Mouse (Mus musculus): Measurements from ENCODE around the gene B4galt2. TPM values are rescaled to one million over a fixed set of nuclear protein-coding genes. Genes with fewer than 3 reads are reported as not detected.

The B4galt2 gene
- polyA plus RNA-seq, 1 experiment from 2014 or later, result 18.2 TPM

GRCm38 (mm10) chr4:117923450-117923849, 40.2 kb upstream of the B4galt2 start:
- Histone ChIP-seq H3K27me3 (ENCODE audit: control insufficient read depth, insufficient read depth, low read length) (peaks cover 30% of the 10 kb centered on the region), H3K27ac (replicated peaks in 1 of 2; ENCODE audit: control insufficient read depth in 1 of 2, insufficient read depth in 1 of 2, low read depth in 2 of 2, low read length in 2 of 2) (peak overlapping the region in 1 of 2 experiments; percentile 39; a peak in 1 of 4 replicates), H3K4me3 (ENCODE audit: control insufficient read depth in 1 of 2, insufficient read depth in 1 of 2, low read depth in 1 of 2, low read length in 2 of 2) (no peak overlapping the region), H3K36me3 (ENCODE audit: control insufficient read depth, insufficient read depth, low read length) (no peaks in the 10 kb centered on the region), H3K9me3 (ENCODE audit: control insufficient read depth, low read length) (no peaks in the 10 kb centered on the region), H3K4me2 (ENCODE audit: low read length) (no peak overlapping the region), H3K9ac (ENCODE audit: low read length) (no peak overlapping the region), H3K4me1 (ENCODE audit: control insufficient read depth in 2 of 2, insufficient read depth in 2 of 2, low read length in 2 of 2) (peaks cover 27 to 30% of the 10 kb centered on the region in 2 experiments)
- 4% methylated on average over 2 of the region's 2 CpGs for WGBS
- peak; percentile 37 for ATAC-seq (ENCODE audit: insufficient number of reproducible peaks, insufficient read depth, low FRiP score, low read depth)

GRCm38 (mm10) chr4:117921358-117921757, 38.1 kb upstream of the B4galt2 start:
- WGBS, result 88% methylated on average over 2 of the region's 2 CpGs
- no peak for ATAC-seq (ENCODE audit: insufficient number of reproducible peaks, insufficient read depth, low FRiP score, low read depth)
- H3K4me1 ChIP-seq (ENCODE audit: control insufficient read depth in 2 of 2, insufficient read depth in 2 of 2, low read length in 2 of 2), result peaks cover 36% of the 10 kb centered on the region in 2 experiments

GRCm38 (mm10) chr4:117918762-117919161, 35.5 kb upstream of the B4galt2 start:
- no peaks in the 10 kb centered on the region for H3K36me3 ChIP-seq (ENCODE audit: control insufficient read depth, insufficient read depth, low read length)
- no peak for ATAC-seq (ENCODE audit: insufficient number of reproducible peaks, insufficient read depth, low FRiP score, low read depth)
- peaks cover 36 to 37% of the 10 kb centered on the region in 2 experiments for H3K4me1 ChIP-seq (ENCODE audit: control insufficient read depth in 2 of 2, insufficient read depth in 2 of 2, low read length in 2 of 2)
- no peaks in the 10 kb centered on the region for H3K27me3 ChIP-seq (ENCODE audit: control insufficient read depth, insufficient read depth, low read length)
- H3K9me3 ChIP-seq (ENCODE audit: control insufficient read depth, low read length), result no peaks in the 10 kb centered on the region
- WGBS, result 57% methylated on average over 5 of the region's 5 CpGs
- peak overlapping the region; percentile 27; the same call in 1 of the 2 replicates for H3K9ac ChIP-seq (ENCODE audit: low read length)
- H3K27ac ChIP-seq (replicated peaks in 1 of 2; ENCODE audit: control insufficient read depth in 1 of 2, insufficient read depth in 1 of 2, low read depth in 2 of 2, low read length in 2 of 2), result peak overlapping the region; percentile 61 to 68; a peak in 3 of 4 replicates
- H3K4me3 ChIP-seq (ENCODE audit: control insufficient read depth in 1 of 2, insufficient read depth in 1 of 2, low read depth in 1 of 2, low read length in 2 of 2), result no peak overlapping the region
- no peak overlapping the region for H3K4me2 ChIP-seq (ENCODE audit: low read length)

More at GRCm38 (mm10) chr4:117921358-117921757, 38.1 kb upstream of the B4galt2 start:
- peaks cover 12% of the 10 kb centered on the region; the same call in 1 of the 2 replicates for H3K27me3 ChIP-seq (ENCODE audit: control insufficient read depth, insufficient read depth, low read length)
- H3K27ac ChIP-seq (replicated peaks in 1 of 2; ENCODE audit: control insufficient read depth in 1 of 2, insufficient read depth in 1 of 2, low read depth in 2 of 2, low read length in 2 of 2), result no peak overlapping the region
- no peak overlapping the region for H3K4me3 ChIP-seq (ENCODE audit: control insufficient read depth in 1 of 2, insufficient read depth in 1 of 2, low read depth in 1 of 2, low read length in 2 of 2)
- no peaks in the 10 kb centered on the region for H3K9me3 ChIP-seq (ENCODE audit: control insufficient read depth, low read length)
- no peak overlapping the region for H3K4me2 ChIP-seq (ENCODE audit: low read length)
- no peaks in the 10 kb centered on the region for H3K36me3 ChIP-seq (ENCODE audit: control insufficient read depth, insufficient read depth, low read length)
- H3K9ac ChIP-seq (ENCODE audit: low read length), result no peak overlapping the region

GRCm38 (mm10) chr4:117918261-117918660, 35.0 kb upstream of the B4galt2 start:
- Histone ChIP-seq H3K4me2 (ENCODE audit: low read length) (no peak overlapping the region), H3K27ac (replicated peaks in 1 of 2; ENCODE audit: control insufficient read depth in 1 of 2, insufficient read depth in 1 of 2, low read depth in 2 of 2, low read length in 2 of 2) (peak overlapping the region; percentile 61 to 76), H3K9ac (ENCODE audit: low read length) (no peak overlapping the region; the same call in 1 of the 2 replicates), H3K36me3 (ENCODE audit: control insufficient read depth, insufficient read depth, low read length) (no peaks in the 10 kb centered on the region), H3K4me3 (ENCODE audit: control insufficient read depth in 1 of 2, insufficient read depth in 1 of 2, low read depth in 1 of 2, low read length in 2 of 2) (no peak overlapping the region), H3K27me3 (ENCODE audit: control insufficient read depth, insufficient read depth, low read length) (no peaks in the 10 kb centered on the region), H3K4me1 (ENCODE audit: control insufficient read depth in 2 of 2, insufficient read depth in 2 of 2, low read length in 2 of 2) (peaks cover 37 to 40% of the 10 kb centered on the region in 2 experiments), H3K9me3 (ENCODE audit: control insufficient read depth, low read length) (no peaks in the 10 kb centered on the region)
- ATAC-seq (ENCODE audit: insufficient number of reproducible peaks, insufficient read depth, low FRiP score, low read depth), result no peak
- WGBS, result 4% methylated on average over 3 of the region's 3 CpGs

GRCm38 (mm10) chr4:117917847-117918246, 34.6 kb upstream of the B4galt2 start:
- ATAC-seq (ENCODE audit: insufficient number of reproducible peaks, insufficient read depth, low FRiP score, low read depth), result no peak
- Histone ChIP-seq H3K36me3 (ENCODE audit: control insufficient read depth, insufficient read depth, low read length) (0 out of 2 replicates have a peak, but pooled peaks cover 2% of the 10 kb centered on the region), H3K9me3 (ENCODE audit: control insufficient read depth, low read length) (no peaks in the 10 kb centered on the region), H3K4me3 (ENCODE audit: control insufficient read depth in 1 of 2, insufficient read depth in 1 of 2, low read depth in 1 of 2, low read length in 2 of 2) (no peak overlapping the region), H3K4me2 (ENCODE audit: low read length) (no peak overlapping the region), H3K27me3 (ENCODE audit: control insufficient read depth, insufficient read depth, low read length) (no peaks in the 10 kb centered on the region), H3K27ac (replicated peaks in 1 of 2; ENCODE audit: control insufficient read depth in 1 of 2, insufficient read depth in 1 of 2, low read depth in 2 of 2, low read length in 2 of 2) (peak overlapping the region; percentile 61 to 76), H3K4me1 (ENCODE audit: control insufficient read depth in 2 of 2, insufficient read depth in 2 of 2, low read length in 2 of 2) (peaks cover 37 to 40% of the 10 kb centered on the region in 2 experiments), H3K9ac (ENCODE audit: low read length) (no peak overlapping the region; the same call in 1 of the 2 replicates)
- WGBS, result 83% methylated on average over 4 of the region's 4 CpGs

- no peak overlapping the region for H3K9ac ChIP-seq (ENCODE audit: low read length)
- WGBS, result 57% methylated on average over 4 of the region's 4 CpGs
- ATAC-seq (ENCODE audit: insufficient number of reproducible peaks, insufficient read depth, low FRiP score, low read depth), result no peak
- no peaks in the 10 kb centered on the region for H3K27me3 ChIP-seq (ENCODE audit: control insufficient read depth, insufficient read depth, low read length)
- peaks cover 39 to 40% of the 10 kb centered on the region in 2 experiments for H3K4me1 ChIP-seq (ENCODE audit: control insufficient read depth in 2 of 2, insufficient read depth in 2 of 2, low read length in 2 of 2)
- H3K9me3 ChIP-seq (ENCODE audit: control insufficient read depth, low read length), result no peaks in the 10 kb centered on the region
- H3K27ac ChIP-seq (replicated peaks in 1 of 2; ENCODE audit: control insufficient read depth in 1 of 2, insufficient read depth in 1 of 2, low read depth in 2 of 2, low read length in 2 of 2), result peak overlapping the region in 1 of 2 experiments; percentile 19; a peak in 2 of 4 replicates
- H3K36me3 ChIP-seq (ENCODE audit: control insufficient read depth, insufficient read depth, low read length), result peaks cover 6% of the 10 kb centered on the region
- no peak overlapping the region for H3K4me3 ChIP-seq (ENCODE audit: control insufficient read depth in 1 of 2, insufficient read depth in 1 of 2, low read depth in 1 of 2, low read length in 2 of 2)
- H3K4me2 ChIP-seq (ENCODE audit: low read length), result no peak overlapping the region
Measured at GRCm38 (mm10) chr4:117917402-117917801, 34.1 kb upstream of the B4galt2 start.

- H3K9me3 ChIP-seq (ENCODE audit: control insufficient read depth, low read length), result no peaks in the 10 kb centered on the region
- H3K4me1 ChIP-seq (ENCODE audit: control insufficient read depth in 2 of 2, insufficient read depth in 2 of 2, low read length in 2 of 2), result peaks cover 38 to 40% of the 10 kb centered on the region in 2 experiments
- no peak overlapping the region for H3K9ac ChIP-seq (ENCODE audit: low read length)
- no peak for ATAC-seq (ENCODE audit: insufficient number of reproducible peaks, insufficient read depth, low FRiP score, low read depth)
- peaks cover 17% of the 10 kb centered on the region for H3K36me3 ChIP-seq (ENCODE audit: control insufficient read depth, insufficient read depth, low read length)
- WGBS, result 58% methylated on average over 5 of the region's 5 CpGs
- no peak overlapping the region for H3K4me3 ChIP-seq (ENCODE audit: control insufficient read depth in 1 of 2, insufficient read depth in 1 of 2, low read depth in 1 of 2, low read length in 2 of 2)
- H3K27ac ChIP-seq (replicated peaks in 1 of 2; ENCODE audit: control insufficient read depth in 1 of 2, insufficient read depth in 1 of 2, low read depth in 2 of 2, low read length in 2 of 2), result peak overlapping the region in 1 of 2 experiments; percentile 3; a peak in 1 of 4 replicates
- no peaks in the 10 kb centered on the region for H3K27me3 ChIP-seq (ENCODE audit: control insufficient read depth, insufficient read depth, low read length)
- no peak overlapping the region for H3K4me2 ChIP-seq (ENCODE audit: low read length)
Measured at GRCm38 (mm10) chr4:117916386-117916785, 33.1 kb upstream of the B4galt2 start.

Data from heart, embryonic 14.5 days (tissue).